Mouse (Mus musculus): ENCODE measurements around the gene Notch4. TPM values are rescaled to one million over a fixed set of nuclear protein-coding genes. Genes with fewer than 3 reads are reported as not detected.

The Notch4 gene
- polyA plus RNA-seq, 1 experiment from 2014 or later, result 1.4 TPM

DNA sequence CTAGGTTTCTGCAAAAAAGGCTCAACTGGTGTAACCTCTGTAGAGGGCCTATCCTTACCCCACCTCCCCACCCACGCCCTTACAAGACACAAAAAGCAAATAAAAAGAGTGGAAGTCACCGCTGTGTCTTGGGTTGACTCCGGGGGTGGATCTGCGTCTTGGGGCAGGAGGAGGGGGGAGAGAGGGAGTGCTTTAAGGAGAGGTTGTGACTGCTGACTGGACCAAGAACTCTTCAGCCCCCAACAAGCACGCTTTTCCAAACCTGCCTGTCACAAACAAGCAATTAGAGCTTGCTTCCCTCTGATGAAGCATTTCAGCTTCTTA is 64.5 kb downstream of the Notch4 start:
- Histone ChIP-seq H3K9ac (ENCODE audit: low read depth, low read length) (0 out of 2 replicates have a peak overlapping the region, but pooled peaks have one; percentile 65), H3K4me1 (replicated peaks; ENCODE audit: control insufficient read depth, insufficient read depth, low read length) (peaks cover 9% of the 10 kb centered on the region), H3K4me3 (ENCODE audit: low read depth, low read length) (peak overlapping the region; percentile 66; the same call in 1 of the 2 replicates), H3K27me3 (replicated peaks; ENCODE audit: control insufficient read depth, insufficient read depth, low read length) (peaks cover 16% of the 10 kb centered on the region), H3K27ac (ENCODE audit: low read depth, low read length) (0 out of 2 replicates have a peak overlapping the region, but pooled peaks have one; percentile 87), H3K36me3 (ENCODE audit: control insufficient read depth, insufficient read depth) (no peaks in the 10 kb centered on the region), H3K4me2 (replicated peaks; ENCODE audit: low read depth) (peak overlapping the region; percentile 95), H3K9me3 (ENCODE audit: control insufficient read depth) (no peaks in the 10 kb centered on the region)
- 24% methylated on average over 5 of the region's 5 CpGs for WGBS
- ATAC-seq, result no peak
- no peak for TF ChIP-seq CTCF (IDR thresholded peaks at IDR 0.05; ENCODE audit: low read depth)

DNA sequence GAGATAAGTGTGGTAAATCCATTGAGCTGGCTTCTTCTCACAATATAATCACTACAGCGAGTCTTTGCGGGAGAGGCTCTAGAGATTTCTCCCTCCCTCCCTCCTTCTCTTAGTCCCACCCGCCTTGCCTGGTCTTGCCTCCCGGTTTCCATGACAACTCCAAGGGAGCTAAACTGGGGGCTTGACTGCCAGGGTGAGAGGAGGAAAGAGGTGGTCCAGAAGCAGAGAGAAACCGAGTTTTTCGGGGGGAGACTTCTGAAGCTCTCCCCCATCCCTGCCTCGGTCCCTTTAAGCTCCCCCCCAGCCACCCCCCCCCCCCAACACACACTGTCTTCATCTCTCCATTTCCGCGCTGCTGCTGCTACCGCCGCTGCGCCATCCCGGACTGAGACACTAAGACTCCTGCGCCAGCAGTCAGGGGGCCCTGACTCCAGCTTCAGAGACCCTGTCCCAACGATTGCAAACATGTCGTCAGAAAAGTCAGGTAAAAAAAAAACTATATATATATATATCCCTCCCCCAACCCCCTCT is 65.2 kb downstream of the Notch4 start, which contains the start of gene Prrt1:
Gene Prrt1 (plus strand): TSS at position 313 of the 531 bp plus-strand sequence.
- WGBS, result 28% methylated on average over 16 of the region's 16 CpGs
- Histone ChIP-seq H3K4me3 (ENCODE audit: low read depth, low read length) (peak within 1 kb of the TSS; percentile 66), H3K27me3 (replicated peaks; ENCODE audit: control insufficient read depth, insufficient read depth, low read length) (peaks cover 16% of the 10 kb centered on the region), H3K4me1 (replicated peaks; ENCODE audit: control insufficient read depth, insufficient read depth, low read length) (peaks cover 9% of the 10 kb centered on the region), H3K27ac (ENCODE audit: low read depth, low read length) (peak within 1 kb of the TSS; percentile 87; the same call in 1 of the 2 replicates), H3K9ac (ENCODE audit: low read depth, low read length) (peak within 1 kb of the TSS; percentile 65; the same call in 1 of the 2 replicates), H3K4me2 (replicated peaks; ENCODE audit: low read depth) (peak within 1 kb of the TSS; percentile 95), H3K36me3 (ENCODE audit: control insufficient read depth, insufficient read depth) (no peaks in the 10 kb centered on the region), H3K9me3 (ENCODE audit: control insufficient read depth) (no peaks in the 10 kb centered on the region)
- ATAC-seq, result no peak
- no peak for TF ChIP-seq CTCF (IDR thresholded peaks at IDR 0.05; ENCODE audit: low read depth)

DNA sequence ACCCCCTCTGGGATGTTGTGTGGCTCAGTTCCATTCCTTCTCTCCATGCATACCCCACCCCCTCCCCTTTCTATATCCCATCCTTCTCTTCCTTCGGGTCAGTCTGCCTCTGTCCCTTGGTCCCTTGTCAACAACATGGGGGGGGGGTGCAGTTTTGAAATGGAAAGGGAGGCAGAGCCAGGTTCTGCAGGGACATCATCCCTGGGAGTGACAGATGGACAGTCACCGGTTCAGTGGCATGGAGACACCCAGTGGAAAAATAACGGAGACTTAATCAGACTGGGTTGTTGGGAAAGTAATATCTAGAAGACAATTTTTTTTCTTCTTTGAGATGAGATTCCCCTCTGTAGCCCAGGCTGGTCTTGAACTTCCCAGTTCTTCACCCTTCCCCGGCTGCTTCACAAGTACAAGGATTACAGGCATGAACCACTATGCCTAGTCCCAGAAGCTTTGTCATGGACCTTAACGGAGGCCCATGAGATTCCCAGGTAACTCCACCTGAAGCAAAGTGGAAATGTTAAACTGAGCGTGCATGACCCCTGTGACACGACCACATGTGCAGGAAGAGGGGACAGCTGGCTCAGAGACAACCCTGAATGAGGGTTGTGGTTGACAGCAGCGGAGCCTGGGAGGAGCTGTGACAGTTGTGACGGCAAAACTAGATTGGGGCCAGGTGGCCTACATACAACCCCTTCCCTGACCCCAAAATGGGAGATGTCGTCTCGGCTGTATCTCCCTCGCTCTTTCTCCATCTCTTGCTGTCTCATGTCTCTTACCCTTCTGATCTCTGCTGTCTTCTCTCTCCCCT is 65.9 kb downstream of the Notch4 start:
- peak overlapping the region; percentile 17 for H3K4me3 ChIP-seq (ENCODE audit: low read depth, low read length)
- TF ChIP-seq CTCF (IDR thresholded peaks at IDR 0.05; ENCODE audit: low read depth), result no peak
- peaks cover 9% of the 10 kb centered on the region for H3K4me1 ChIP-seq (replicated peaks; ENCODE audit: control insufficient read depth, insufficient read depth, low read length)
- no peak for ATAC-seq
- no peaks in the 10 kb centered on the region for H3K9me3 ChIP-seq (ENCODE audit: control insufficient read depth)
- H3K9ac ChIP-seq (ENCODE audit: low read depth, low read length), result no peak overlapping the region
- peak overlapping the region; percentile 95 for H3K4me2 ChIP-seq (replicated peaks; ENCODE audit: low read depth)
- 48% methylated on average over 12 of the region's 12 CpGs for WGBS
- peaks cover 16% of the 10 kb centered on the region for H3K27me3 ChIP-seq (replicated peaks; ENCODE audit: control insufficient read depth, insufficient read depth, low read length)
- H3K27ac ChIP-seq (ENCODE audit: low read depth, low read length), result no peak overlapping the region
- no peaks in the 10 kb centered on the region for H3K36me3 ChIP-seq (ENCODE audit: control insufficient read depth, insufficient read depth)

DNA sequence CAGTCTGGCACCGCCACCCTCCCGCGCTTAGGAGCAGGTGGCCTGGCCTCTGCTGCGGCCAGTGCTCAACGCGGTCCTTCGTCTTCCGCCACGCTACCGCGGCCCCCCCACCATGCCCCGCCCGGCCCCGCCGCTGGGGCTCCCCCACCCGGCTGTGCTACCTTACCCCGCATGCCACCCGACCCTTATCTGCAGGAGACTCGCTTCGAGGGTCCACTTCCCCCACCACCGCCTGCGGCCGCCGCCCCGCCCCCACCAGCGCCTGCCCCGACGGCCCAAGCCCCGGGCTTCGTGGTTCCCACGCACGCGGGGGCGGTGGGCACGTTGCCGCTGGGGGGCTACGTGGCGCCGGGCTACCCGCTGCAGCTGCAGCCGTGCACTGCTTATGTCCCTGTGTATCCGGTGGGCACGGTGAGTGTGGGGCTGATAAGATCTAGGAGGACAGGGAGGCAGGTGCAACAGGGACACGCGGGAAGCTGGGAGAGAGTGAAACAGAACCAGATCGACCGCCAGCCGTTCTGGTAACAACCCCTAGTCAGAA is 66.8 kb downstream of the Notch4 start:
- Histone ChIP-seq H3K27ac (ENCODE audit: low read depth, low read length) (no peak overlapping the region), H3K27me3 (replicated peaks; ENCODE audit: control insufficient read depth, insufficient read depth, low read length) (peaks cover 16% of the 10 kb centered on the region), H3K4me1 (replicated peaks; ENCODE audit: control insufficient read depth, insufficient read depth, low read length) (peaks cover 9% of the 10 kb centered on the region), H3K4me2 (replicated peaks; ENCODE audit: low read depth) (peak overlapping the region; percentile 61), H3K4me3 (ENCODE audit: low read depth, low read length) (peak overlapping the region; percentile 29), H3K36me3 (ENCODE audit: control insufficient read depth, insufficient read depth) (no peaks in the 10 kb centered on the region), H3K9me3 (ENCODE audit: control insufficient read depth) (no peaks in the 10 kb centered on the region), H3K9ac (ENCODE audit: low read depth, low read length) (peak overlapping the region; percentile 34; the same call in 1 of the 2 replicates)
- TF ChIP-seq CTCF (IDR thresholded peaks at IDR 0.05; ENCODE audit: low read depth), result no peak
- WGBS, result 5% methylated on average over 45 of the region's 48 CpGs
- no peak for ATAC-seq

DNA sequence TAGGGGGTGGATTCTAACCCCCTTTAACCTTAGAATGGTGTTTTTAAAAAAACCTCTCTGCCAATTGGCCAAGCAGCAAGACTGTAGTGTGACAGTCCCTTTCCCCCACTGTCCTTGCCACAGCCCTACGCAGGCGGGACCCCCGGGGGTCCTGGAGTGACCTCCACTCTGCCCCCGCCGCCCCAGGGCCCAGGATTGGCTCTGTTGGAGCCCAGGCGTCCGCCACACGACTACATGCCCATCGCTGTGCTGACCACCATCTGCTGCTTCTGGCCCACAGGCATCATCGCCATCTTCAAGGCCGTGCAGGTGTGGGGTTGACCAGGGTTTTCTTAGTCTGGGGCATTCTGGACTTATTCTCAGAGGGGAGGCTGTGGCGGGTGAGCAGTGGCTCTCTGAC is 67.6 kb downstream of the Notch4 start:
- Histone ChIP-seq H3K27ac (ENCODE audit: low read depth, low read length) (no peak overlapping the region), H3K27me3 (replicated peaks; ENCODE audit: control insufficient read depth, insufficient read depth, low read length) (peaks cover 16% of the 10 kb centered on the region), H3K4me3 (ENCODE audit: low read depth, low read length) (peak overlapping the region; percentile 31), H3K4me2 (replicated peaks; ENCODE audit: low read depth) (peak overlapping the region; percentile 61), H3K9me3 (ENCODE audit: control insufficient read depth) (no peaks in the 10 kb centered on the region), H3K36me3 (ENCODE audit: control insufficient read depth, insufficient read depth) (no peaks in the 10 kb centered on the region), H3K9ac (ENCODE audit: low read depth, low read length) (0 out of 2 replicates have a peak overlapping the region, but pooled peaks have one; percentile 8), H3K4me1 (replicated peaks; ENCODE audit: control insufficient read depth, insufficient read depth, low read length) (peaks cover 9% of the 10 kb centered on the region; the same call in 1 of the 2 replicates)
- 16% methylated on average over 12 of the region's 12 CpGs for WGBS
- no peak for TF ChIP-seq CTCF (IDR thresholded peaks at IDR 0.05; ENCODE audit: low read depth)
- ATAC-seq, result no peak

DNA sequence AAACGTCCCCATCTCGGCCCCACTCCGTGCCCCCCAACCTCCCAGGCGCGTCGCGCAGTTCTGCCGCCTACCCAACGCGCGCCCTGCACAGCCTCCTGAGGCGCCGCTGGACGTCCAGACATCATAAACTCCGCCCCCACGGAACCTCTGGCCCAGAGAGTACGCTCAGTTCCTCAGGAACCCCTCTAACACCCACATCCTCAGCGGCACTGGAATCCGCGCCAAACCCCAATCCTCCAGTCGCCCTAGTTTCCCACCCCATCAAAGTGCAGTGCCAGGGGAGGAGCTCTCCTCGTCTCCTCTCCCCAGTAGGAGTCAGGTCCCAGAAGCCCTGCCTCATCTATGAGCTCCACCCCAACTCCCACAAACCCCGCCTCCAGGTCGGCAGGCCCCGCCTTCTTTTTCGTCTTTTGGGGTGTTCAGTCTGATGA is 68.2 kb downstream of the Notch4 start:
- Histone ChIP-seq H3K4me1 (replicated peaks; ENCODE audit: control insufficient read depth, insufficient read depth, low read length) (peaks cover 9% of the 10 kb centered on the region; the same call in 1 of the 2 replicates), H3K36me3 (ENCODE audit: control insufficient read depth, insufficient read depth) (no peaks in the 10 kb centered on the region), H3K27ac (ENCODE audit: low read depth, low read length) (no peak overlapping the region), H3K9me3 (ENCODE audit: control insufficient read depth) (no peaks in the 10 kb centered on the region), H3K27me3 (replicated peaks; ENCODE audit: control insufficient read depth, insufficient read depth, low read length) (peaks cover 16% of the 10 kb centered on the region), H3K4me3 (ENCODE audit: low read depth, low read length) (peak overlapping the region; percentile 31), H3K4me2 (replicated peaks; ENCODE audit: low read depth) (peak overlapping the region; percentile 61), H3K9ac (ENCODE audit: low read depth, low read length) (0 out of 2 replicates have a peak overlapping the region, but pooled peaks have one; percentile 8)
- ATAC-seq, result peak; percentile 22; the same call in 1 of the 2 replicates
- 2% methylated on average over 26 of the region's 26 CpGs for WGBS
- TF ChIP-seq CTCF (IDR thresholded peaks at IDR 0.05; ENCODE audit: low read depth), result no peak
